Mouse (Mus musculus) CD4-positive helper T cell, adult 2 months (primary cell): ENCODE results near the gene Hspa1a.
"Not testable (repeated sequence)": the region's sequence is repeated elsewhere in the genome, so short reads cannot be mapped to it uniquely, and the experiment has no call there.

Source experiments
- DNase-seq: peaks from one replicate; pipeline ENCODE4 v3.0.0-alpha.2; 2012; ENCODE audit warnings: low read depth, missing footprints, low spot score

Hspa1a gene

DNA sequence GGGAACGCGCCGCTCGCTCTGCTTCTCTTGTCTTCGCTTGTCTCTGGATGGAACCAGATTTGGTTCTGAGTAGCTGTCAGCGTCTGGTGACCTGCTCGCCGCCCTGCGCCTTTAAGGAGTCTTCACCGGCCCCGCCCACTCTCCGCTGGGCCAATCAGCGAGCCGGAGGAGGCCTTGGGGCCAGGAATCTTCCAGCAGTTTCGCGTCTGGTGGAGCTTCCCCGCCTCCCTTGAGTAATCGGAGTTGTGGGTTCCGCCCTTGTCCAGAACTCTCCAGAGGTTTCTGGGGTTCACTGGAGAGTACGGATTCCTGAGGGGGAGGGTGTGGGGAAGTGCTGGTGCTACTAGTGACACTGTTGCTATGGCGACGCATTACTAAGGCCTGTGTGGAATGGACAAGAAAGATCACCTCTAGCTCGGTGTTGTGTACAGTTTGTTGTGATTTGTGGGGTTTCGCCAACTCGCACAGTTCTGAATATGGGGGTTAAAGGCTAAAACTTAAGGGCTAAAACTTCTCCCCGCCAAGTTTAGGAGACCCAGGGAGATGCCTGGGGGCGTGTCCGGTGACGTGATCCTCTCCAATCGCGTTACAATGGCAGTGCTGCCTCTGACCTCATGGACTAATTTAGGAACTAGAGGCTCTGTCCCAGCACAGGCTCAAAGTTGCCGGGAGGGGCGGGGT lies at the start of gene Hspa1a, which contains the start of gene Hspa1l:
Hspa1a (minus strand) TSS at position 88 of the 681 bp plus-strand sequence.
Hspa1l (plus strand) TSS at position 635 of the 681 bp plus-strand sequence.
- DNase-seq: peak; percentile 82

GRCm38 (mm10) chr17:35021163-35021808 lies 49.3 kb upstream of the Hspa1a start:
- DNase-seq: peak; percentile 81

DNA sequence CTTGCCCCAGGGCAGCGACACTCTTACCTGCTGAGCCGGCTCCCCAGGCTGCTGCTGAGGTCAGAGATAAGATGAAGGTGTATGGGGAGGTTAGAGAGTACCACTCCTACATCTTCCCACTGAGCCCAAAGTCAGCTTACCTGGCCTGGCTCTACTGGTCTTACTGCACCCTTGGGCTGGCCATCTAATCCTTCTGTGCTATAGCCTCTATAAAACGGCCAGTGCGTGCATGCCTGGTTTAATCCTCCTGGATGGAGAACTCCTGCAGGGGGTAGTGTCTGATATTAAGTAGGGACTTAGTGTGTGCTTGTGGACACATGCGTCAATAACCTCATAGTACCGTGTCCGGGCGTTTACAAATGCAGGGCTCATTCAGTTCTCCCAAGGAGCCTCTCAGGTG lies 48.6 kb upstream of the Hspa1a start:
- DNase-seq: no peak

DNA sequence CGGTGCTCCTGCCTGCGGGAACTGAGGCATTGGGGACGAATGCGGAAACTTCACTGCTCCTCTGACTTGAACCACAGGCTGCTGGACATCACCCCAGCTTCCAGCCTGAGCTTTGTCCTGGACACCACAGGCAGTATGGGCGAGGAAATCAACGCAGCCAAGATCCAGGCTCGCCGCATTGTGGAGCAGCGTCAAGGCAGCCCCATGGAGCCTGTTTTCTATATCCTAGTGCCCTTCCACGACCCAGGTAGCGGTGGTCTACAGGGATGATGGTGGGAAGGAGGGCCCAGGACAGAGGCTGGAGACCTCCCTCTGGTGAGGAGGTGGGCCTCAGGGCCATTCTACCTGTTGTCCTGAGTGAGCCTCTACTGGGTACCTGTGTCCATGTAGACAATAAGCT lies 47.9 kb upstream of the Hspa1a start:
- DNase-seq: no peak

GRCm38 (mm10) chr17:35018171-35018570 lies 46.2 kb upstream of the Hspa1a start:
- DNase-seq: no peak

DNA sequence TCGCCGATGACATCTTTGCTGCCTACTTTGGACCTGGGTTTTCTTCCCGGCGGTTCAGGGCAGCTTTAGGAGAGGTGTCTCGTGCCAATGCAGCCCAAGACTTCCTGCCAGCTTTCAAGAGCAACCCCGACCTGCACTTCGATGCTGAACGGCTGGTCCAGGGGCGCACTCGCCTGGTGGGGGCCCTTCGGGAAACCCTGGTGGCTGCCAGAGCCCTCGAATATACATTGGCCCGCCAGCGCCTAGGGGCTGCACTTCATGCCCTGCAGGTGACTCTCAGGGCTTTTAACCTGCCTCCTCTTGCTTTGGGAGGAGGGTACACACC lies 45.7 kb upstream of the Hspa1a start:
- DNase-seq: no peak

GRCm38 (mm10) chr17:35016791-35017705 lies 45.1 kb upstream of the Hspa1a start:
- peak; percentile 30 for DNase-seq

GRCm38 (mm10) chr17:35016376-35016775 lies 44.4 kb upstream of the Hspa1a start, which contains the start of gene Vwa7:
Vwa7 (plus strand) TSS chr17:35016579.
- no peak for DNase-seq

GRCm38 (mm10) chr17:35015296-35015695 lies 43.3 kb upstream of the Hspa1a start:
- no peak for DNase-seq

DNA sequence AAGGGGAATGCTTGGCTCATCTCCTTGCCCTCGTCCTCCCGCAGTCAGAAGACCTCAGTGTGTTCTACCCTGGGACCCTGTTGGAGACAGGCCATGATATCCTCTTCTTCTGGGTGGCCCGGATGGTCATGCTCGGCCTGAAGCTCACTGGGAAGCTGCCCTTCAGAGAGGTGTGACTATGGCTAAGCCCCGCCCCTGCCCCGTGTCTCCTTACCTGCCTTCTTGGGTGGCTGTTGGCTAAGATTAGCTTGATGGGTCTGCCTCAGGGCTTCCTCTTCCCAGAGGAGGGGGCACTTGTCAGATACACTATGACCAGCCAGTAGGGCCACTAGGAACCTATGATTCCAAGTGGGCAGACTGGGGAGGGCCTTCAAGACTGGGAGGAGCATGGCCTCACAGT lies 41.3 kb upstream of the Hspa1a start:
- DNase-seq: no peak

DNA sequence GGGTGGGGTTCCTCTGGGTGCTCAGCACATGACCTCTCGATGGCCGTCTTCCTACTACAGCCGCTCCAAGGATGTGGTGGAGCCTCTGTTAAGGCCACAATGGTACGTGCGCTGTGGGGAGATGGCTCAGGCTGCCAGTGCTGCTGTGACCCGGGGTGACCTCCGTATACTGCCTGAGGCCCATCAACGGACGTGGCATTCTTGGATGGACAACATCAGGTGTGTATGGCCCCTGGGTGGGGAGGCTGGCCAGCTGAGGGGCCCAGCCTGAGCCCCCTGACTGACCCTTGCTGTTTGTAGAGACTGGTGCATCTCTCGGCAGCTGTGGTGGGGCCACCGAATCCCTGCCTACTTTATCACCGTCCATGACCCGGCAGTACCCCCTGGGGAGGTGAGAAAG lies 40.5 kb upstream of the Hspa1a start:
- DNase-seq: no peak

GRCm38 (mm10) chr17:35011440-35011839 lies 39.5 kb upstream of the Hspa1a start:
- DNase-seq: no peak

- no peak for DNase-seq
These were observed 37.6 kb upstream of the Hspa1a start for GRCm38 (mm10) chr17:35009586-35009985.

GRCm38 (mm10) chr17:35007387-35007991 lies 35.5 kb upstream of the Hspa1a start:
- no peak for DNase-seq

- DNase-seq: not testable (repeated sequence)
These were observed 33.9 kb upstream of the Hspa1a start for GRCm38 (mm10) chr17:35005902-35006301.

DNA sequence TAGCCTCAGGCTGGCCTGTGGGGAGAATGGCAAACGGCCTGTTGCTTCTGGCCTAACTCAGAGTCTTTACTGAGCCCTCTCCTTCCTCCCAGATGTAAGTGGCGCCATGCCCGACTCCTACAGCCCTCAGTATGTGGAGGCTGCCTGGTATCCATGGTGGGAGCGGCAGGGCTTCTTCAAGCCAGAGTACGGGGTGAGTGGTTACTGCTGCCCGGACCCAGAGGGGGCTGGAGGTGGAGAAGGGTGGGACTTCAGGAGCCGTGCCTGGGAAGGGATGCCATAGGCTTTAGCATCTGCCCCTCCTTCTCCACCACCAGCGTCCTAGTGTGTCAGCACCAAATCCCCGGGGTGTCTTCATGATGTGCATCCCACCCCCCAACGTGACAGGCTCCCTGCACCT lies 33.2 kb upstream of the Hspa1a start:
- DNase-seq: no peak

- DNase-seq: no peak
These were observed 32.2 kb upstream of the Hspa1a start for GRCm38 (mm10) chr17:35004075-35004717.

GRCm38 (mm10) chr17:35003022-35003838 lies 31.3 kb upstream of the Hspa1a start:
- no peak for DNase-seq

DNA sequence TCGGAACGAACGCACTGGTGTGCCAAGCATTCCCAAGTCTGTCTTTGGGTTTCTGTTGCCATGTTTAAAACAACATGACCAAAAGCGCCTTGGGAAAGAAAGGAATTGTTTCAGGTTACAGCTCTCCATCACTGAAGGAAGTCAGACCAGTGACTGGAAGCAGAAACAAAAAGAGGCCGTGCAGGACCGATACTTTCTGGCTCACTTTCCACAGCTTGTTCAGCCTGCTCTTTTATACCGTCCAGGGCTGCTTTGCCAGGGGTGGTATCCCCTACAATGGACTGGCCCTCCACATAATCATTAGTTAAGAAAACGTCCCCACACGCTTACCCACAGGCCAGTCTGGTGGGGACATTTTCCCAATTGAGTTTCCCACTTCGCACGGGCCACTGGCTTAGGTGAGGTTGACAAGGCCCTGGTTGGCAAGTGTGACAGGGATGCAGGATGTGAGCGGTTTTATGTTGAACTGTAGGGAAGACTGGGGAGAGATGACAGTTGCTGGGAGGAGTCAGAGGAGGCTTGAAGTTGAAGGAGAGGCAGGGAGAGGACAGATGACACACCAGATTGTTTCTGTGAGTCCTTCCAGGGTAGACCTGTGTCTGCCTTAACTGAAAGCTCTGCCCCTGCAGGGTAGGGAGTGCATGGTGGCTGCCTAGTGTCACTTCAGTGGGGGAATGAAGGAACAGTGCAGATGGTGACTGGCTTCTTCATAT lies 30.4 kb upstream of the Hspa1a start:
- peak; percentile 51 for DNase-seq
